Mouse (Mus musculus): ENCODE data around the gene Itgb7.

The Itgb7 gene

DNA sequence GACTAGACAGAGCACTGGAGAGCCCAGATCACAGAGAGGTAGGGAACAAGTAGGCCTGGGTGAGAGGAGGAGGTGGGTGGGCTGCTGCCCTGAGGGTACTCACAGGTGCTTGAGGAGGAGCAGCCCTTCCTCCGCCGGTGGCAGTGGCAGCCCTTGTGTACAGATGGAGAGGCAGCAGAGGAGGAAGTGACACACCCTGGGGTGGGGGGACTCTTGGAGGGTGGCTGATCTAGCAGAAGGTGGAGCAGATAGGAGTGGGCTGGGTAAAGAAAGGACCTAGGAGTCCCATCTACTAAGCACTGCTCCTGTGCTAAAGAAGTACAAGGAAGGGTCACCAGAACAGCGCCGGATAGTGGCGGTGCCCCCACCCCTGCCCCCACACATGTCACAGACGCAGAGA, at the start of gene Itgb7:
TSS of gene Itgb7 (minus strand) at position 197 of the 400 bp plus-strand sequence.
- in situ Hi-C loops (cut with MboI; ENCODE audit: unreplicated experiment in 2 of 2): loop anchor here in 1 of 2 experiments (10.0 kb wide), 1 partner anchor 213 kb away; the partner anchor contains the start of gene Amhr2

DNA sequence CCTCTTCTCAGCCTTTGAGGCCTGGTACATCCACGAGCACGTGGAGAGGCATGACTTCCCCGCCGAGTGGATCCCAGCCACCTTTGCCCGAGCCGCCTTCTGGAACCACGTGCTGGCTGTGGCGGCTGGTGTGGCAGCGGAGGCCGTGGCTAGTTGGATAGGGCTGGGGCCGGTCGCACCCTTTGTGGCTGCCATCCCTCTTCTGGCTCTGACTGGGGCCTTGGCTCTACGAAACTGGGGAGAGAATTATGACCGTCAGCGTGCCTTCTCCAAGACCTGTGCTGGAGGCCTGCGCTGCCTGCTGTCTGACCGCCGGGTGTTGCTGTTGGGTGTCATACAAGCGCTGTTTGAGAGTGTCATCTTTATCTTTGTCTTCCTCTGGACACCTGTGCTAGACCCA, 48.9 kb upstream of the Itgb7 start:
- in situ Hi-C loops (cut with MboI; ENCODE audit: unreplicated experiment in 2 of 2): loop anchor here in 1 of 2 experiments (5.0 to 10.0 kb wide), 3 partner anchors 33 to 164 kb away; partner anchors contain the start of gene Amhr2

DNA sequence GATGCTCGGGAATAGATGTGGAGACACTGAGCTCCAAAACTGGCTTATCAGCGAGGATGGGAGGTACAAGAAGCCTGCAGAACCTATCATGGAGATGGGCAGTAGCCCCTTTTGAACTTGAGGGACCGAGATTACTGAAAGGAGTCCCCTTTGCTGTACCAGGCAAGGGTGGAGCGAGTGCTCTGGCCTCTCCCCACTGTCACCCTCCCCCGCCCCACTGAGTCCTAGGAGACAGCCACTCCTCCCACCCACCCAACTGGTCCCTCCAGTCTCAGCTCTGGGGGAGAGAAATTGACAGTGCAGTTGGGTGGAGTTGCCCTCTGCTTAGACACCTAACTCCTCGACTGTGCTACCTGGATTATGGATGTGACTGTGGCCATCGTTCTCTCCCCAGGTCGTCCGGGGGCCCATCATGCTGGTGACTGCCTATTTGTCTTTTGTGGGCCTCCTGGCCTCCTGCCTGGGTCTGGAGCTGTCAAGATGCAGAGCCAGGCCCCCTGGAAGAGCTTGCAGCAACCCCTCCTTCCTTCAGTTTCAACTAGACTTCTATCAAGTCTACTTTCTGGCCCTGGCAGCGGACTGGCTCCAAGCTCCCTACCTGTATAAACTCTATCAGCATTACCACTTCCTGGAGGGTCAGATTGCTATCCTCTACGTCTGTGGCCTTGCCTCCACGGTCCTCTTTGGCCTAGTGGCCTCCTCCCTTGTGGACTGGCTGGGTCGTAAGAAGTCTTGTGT, 48.2 kb upstream of the Itgb7 start:
- in situ Hi-C loops (cut with MboI; ENCODE audit: unreplicated experiment in 2 of 2): loop anchor here in 1 of 2 experiments (5.0 to 10.0 kb wide), 3 partner anchors 33 to 165 kb away; partner anchors contain the start of gene Amhr2

DNA sequence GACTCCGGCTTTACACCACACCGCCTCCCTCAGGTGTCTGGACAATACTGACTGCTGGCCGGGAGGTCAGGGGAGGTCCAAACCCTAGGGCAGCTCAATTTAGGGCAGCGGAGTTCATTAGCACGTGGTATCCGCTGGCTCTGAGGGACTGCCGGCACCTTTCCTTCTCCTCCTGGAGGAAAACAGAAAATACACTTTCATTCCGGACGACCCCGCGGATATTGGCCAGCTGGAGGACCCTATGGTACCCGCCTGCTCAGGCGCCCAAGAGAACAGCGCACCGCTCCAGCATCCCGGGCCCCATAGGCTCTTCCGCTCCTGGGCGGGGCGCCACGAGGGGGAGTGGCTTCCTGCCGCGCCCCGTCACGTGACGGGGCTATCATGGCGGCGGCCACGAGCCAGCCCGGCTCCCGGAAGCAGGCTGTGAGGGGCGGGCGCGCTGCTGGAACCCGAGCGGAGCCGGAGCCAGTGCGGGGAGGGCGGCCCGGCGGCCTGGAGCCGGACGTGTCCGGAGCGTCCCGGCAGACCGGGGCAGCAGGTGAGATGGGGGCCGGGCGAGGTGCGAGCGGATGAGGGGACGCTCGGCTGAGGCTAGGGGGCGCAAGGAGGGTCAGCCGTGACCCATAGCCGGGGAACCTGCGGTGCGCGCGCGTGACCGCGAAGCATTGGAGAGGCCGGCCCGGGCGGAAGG, 47.5 kb upstream of the Itgb7 start, which contains the start of gene Mfsd5:
TSS of gene Mfsd5 (plus strand) at position 363 of the 691 bp plus-strand sequence.
- in situ Hi-C loops (cut with MboI; ENCODE audit: unreplicated experiment in 2 of 2): no loop called here

- in situ Hi-C loops (cut with MboI; ENCODE audit: unreplicated experiment in 2 of 2): no loop called here
These were observed 47.0 kb upstream of the Itgb7 start for GRCm38 (mm10) chr15:102278726-102279091.

DNA sequence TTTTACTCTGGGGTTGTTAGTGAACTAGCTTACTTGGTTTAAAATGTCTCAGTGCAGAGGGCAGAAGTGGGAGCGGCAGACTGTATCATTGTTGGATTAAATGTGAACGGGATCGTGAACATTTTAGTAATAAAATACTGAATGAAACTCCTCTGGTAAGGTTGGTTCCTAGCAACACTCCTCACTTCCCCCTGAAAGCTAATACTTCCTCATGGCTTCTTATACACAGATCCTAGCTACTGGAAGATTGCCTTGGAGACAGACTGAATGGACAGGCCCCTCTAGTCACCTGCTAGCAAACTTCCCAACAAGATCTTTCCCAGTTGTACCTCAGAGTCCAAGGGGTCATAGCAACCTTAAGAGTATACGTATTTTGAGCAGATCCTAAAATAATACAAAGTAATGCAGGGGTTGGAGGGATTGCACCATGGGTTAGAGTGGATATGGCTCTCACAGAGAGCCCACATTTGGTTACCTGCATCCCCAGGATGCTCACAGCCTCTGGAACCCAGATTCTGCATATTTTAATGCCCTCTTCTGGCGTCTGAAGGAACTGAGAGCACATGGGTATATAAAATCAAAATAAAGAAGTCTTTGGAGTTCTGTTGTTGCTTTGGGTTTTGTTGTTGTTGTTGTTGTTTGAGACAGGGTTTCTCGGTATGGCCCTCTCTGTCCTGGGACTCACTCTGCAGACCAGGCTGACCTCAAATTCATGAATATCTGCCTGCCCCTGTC, 42.4 kb upstream of the Itgb7 start:
- in situ Hi-C loops (cut with MboI; ENCODE audit: unreplicated experiment in 2 of 2): loop anchor here in 1 of 2 experiments (5.0 kb wide), 1 partner anchor 37 kb away; no protein-coding TSS in a partner anchor

DNA sequence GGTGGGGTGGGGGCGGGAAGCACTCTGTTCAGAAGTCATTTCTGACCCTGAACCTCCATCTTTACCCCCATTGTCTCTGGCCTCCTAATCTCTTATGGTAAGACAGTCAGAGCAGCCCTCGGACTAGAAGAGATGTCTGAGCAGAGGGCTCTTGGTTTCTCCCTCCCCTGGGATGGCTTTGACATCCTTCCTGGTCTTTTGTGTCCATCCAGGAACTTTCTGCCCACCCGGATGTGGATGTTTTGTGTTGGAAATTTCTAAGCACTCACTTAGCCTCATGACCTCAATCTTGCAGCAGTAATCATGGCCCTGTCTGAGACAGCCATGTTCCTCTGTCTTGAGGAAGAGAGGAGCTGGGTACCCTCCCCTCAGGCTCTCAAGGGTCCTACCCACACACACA, 39.7 kb upstream of the Itgb7 start:
- in situ Hi-C loops (cut with MboI; ENCODE audit: unreplicated experiment in 2 of 2): loop anchor here in 1 of 2 experiments (5.0 kb wide), 1 partner anchor 34 kb away; no protein-coding TSS in a partner anchor

GRCm38 (mm10) chr15:102270274-102270960, 38.7 kb upstream of the Itgb7 start, which contains the start of gene Gm9918:
Gene Gm9918, plus strand, starts transcription at chr15:102270563.
- in situ Hi-C loops (cut with MboI; ENCODE audit: unreplicated experiment in 2 of 2): loop anchor here in 1 of 2 experiments (5.0 kb wide), 1 partner anchor 33 kb away; no protein-coding TSS in a partner anchor

DNA sequence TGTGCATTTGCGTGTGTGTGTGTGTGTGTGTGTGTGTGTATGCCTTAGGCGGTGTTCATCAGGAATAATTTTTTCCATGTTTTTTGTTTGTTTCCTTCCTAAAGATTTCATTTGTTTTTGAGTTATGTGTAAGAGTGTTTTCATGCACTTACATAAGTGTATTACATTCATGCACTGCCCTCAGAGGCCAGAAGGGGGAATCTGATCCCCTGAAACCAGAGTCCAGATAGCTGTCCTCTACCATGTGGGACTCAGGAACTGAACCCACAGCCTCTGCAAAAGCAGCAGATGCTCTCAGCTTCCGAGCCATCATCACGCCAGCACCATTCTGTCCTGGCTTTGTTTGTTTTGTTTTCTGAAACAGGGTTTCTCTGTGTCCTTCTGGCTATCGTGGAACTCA, 33.8 kb upstream of the Itgb7 start:
- in situ Hi-C loops (cut with MboI; ENCODE audit: unreplicated experiment in 2 of 2): no loop called here

- in situ Hi-C loops (cut with MboI; ENCODE audit: unreplicated experiment in 2 of 2): no loop called here
These were observed 31.3 kb upstream of the Itgb7 start for GRCm38 (mm10) chr15:102263037-102263436.

GRCm38 (mm10) chr15:102262582-102262981, 30.8 kb upstream of the Itgb7 start:
- in situ Hi-C loops (cut with MboI; ENCODE audit: unreplicated experiment in 2 of 2): no loop called here

DNA sequence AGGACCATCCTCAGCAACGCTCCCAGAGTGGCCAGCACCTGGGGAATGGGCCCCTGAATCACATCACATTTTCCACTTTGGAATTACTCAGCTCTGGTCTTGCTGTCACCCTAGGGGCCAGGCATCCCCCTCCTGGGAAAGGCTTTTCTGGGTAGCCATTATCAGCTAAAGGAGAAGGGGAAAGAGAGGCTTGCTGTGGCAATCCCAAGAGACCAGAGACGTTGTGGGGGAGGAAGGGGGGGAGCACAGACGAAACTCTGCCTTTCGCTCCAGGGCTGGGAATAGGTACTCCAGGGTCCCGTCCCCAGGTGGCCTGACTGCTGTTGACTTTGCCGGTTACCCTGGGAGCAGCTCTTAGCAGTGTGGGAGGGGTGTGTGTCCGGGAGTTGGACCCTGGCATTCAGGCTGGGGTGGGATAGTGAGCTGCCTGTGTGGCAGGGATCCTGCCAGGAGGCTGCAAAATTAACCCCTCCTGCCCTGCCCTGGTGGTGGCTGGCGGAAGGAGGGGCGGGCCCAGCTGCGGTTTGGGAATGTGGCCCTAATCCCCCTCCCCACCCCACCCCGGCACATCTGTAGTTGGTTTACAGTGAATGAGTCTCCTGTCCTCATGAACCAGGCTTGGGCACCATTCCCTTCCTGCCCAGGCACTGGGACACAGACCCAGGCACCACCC, 27.0 kb upstream of the Itgb7 start:
- in situ Hi-C loops (cut with MboI; ENCODE audit: unreplicated experiment in 2 of 2): no loop called here

DNA sequence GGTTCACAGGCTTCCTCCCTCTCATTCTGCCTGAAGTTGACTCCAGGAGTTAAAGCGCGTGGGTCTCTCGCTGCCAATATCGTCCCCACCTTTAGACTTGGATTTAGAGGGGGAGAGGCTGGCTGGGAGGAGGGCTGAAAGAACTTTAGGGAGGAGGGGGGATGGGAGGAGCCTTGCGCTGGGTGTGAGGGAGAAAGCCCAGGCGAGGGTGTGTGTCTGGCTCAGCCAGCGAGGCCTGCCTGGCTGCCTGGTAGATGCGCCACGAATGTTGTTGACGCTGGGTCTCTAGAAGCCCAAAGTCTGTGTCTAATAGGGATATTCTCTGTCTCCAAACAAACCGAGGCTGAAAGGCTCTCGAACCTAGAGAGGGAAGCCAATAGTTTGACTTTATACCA, 26.3 kb upstream of the Itgb7 start:
- in situ Hi-C loops (cut with MboI; ENCODE audit: unreplicated experiment in 2 of 2): no loop called here

DNA sequence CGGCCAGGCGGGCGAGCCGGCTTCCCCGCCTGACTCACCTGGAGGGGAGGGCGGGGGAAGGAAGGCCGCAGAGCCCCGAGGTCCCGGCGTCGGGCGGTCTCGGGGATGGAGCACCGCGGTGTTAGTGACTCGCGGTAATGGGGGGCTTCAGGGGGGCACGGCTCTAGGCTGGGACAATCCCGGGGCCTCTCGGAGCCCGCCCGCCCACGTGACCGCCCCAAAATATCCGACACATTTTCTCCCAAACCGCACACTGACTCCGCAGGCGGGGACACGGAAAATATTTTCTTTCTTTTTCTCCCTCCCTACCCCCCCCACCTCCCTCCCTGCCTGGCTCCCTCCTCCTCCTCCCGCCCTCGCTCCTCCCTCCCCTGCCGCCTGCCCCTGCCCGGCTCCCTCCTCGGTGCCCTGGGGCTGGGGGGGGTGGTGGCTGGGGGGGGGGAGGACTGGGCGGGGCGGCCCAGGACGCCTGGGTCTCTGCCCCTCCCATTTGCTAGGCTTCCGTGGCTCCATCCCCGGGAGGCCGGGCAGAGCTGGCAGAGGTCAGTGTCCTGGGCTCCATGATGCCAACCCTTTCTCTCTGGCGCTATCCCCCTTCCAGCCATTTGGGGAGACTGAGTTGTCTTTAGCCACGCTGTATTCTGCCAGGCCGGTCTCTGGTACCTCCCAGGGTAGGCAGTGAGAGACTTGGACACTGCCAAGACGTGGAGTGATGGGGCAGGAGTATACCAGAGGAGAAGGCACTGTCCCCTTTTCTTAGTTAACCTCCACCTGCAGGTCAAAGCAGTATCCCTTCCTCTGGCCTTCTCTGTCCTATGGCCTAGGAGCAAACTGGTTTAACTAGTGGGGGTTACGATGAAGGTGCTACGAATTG, 25.7 kb upstream of the Itgb7 start, which contains the start of gene Rarg:
TSS of gene Rarg (minus strand) at position 316 of the 874 bp plus-strand sequence.
- in situ Hi-C loops (cut with MboI; ENCODE audit: unreplicated experiment in 2 of 2): no loop called here

- in situ Hi-C loops (cut with MboI; ENCODE audit: unreplicated experiment in 2 of 2): no loop called here
These were observed 24.9 kb upstream of the Itgb7 start for GRCm38 (mm10) chr15:102256431-102257201.

DNA sequence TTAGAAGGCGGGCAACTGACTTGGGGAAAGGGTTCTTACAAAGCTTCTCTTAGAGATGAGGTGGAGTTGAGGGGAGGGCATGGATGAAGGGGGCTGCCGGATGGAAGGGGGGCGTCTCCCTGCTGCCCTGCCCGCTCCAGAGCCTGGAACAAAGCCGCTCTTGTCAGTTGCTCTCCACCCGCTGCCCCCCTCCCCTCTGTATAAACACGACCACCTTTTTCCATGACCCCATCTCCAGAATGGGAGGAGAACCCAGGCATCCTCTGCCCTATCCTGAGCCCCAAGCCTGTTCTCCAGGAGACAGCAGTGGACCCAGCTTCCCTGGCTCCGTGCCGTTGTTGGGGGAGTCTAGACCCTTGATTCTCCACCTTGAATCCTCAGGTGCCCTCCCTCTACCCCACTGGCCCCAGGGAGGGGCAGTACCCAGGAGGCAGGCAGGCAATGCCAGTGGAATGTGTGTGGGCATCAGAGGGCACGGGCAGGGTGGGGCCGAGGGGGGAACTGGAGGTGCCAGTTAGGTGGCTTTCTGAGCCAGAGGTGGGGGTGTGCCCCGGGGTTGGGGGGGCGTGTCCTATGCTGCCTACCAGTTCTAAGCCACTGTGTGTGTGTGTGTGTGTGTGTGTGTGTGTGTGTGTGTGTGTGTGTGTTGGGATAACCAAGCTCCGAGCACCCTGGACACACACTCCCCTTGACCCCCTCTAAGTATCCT, 24.0 kb upstream of the Itgb7 start:
- in situ Hi-C loops (cut with MboI; ENCODE audit: unreplicated experiment in 2 of 2): no loop called here

DNA sequence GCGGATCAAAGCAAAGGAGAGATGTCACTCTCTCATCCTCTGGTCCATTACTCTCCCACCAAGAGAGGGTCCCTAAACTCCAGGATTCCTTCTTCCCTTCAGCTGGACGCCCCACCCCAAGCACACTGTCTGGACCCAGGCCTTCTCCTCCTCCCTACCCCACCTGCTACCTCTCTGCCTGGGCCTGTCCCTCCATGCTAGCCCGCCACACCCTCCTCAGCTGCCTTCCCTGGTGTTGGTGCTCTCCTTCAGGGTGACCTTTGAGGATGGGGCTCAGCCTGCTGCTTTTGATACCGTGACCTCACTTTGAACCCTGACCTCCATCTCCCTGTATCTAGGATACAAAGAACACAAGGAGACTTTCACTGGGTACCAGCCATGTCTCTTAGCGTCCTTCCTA, 18.8 kb upstream of the Itgb7 start:
- in situ Hi-C loops (cut with MboI; ENCODE audit: unreplicated experiment in 2 of 2): no loop called here

Data from v-Abl transformed pro-B cells (cell line).